Mouse (Mus musculus) small intestine, adult 2 months (tissue): ENCODE results near the gene Rab14. TPM values are rescaled to one million over a fixed set of nuclear protein-coding genes. Genes with fewer than 3 reads are reported as not detected.
A peak's percentile ranks its signal among the peaks of the same experiment; 100 is the strongest.

Experiments
- H3K27ac ChIP-seq: fragments of 200-500 bp; 2 replicates; pipeline ENCODE4 v1.5.1; 2012; ENCODE audit warnings: low read depth, low read length, control low read depth, inconsistent platforms; ENCODE audit not compliant: insufficient read depth
- H3K27me3 ChIP-seq: fragments of 200-500 bp; 2 replicates; pipeline ENCODE4 v1.6.1; 2012; ENCODE audit warnings: mild to moderate bottlenecking, moderate library complexity, low read length, inconsistent platforms; ENCODE audit not compliant: control insufficient read depth, insufficient read depth
- H3K36me3 ChIP-seq: fragments of 200-500 bp; 2 replicates; pipeline ENCODE4 v1.6.1; 2012; ENCODE audit warnings: mild to moderate bottlenecking, low read length, control low read depth, inconsistent platforms; ENCODE audit not compliant: control insufficient read depth, insufficient read depth
- H3K4me1 ChIP-seq: fragments of 200-500 bp; 2 replicates; pipeline ENCODE4 v1.6.1; 2012; ENCODE audit warnings: low read length, inconsistent platforms, mixed read lengths; ENCODE audit not compliant: control insufficient read depth, insufficient read depth, insufficient read length
- H3K4me3 ChIP-seq: fragments of 200-500 bp; 2 replicates; pipeline ENCODE4 v1.5.1; 2012; ENCODE audit warnings: low read depth, mild to moderate bottlenecking, control low read depth, inconsistent platforms, low read length, moderate library complexity
- CTCF ChIP-seq: fragments of 200-500 bp; IDR thresholded peaks from 2 replicates; pipeline ENCODE4 v1.5.1; 2012; ENCODE audit warnings: low read depth, mild to moderate bottlenecking, control low read depth, inconsistent platforms, low read length, moderate library complexity, mixed read lengths; ENCODE audit not compliant: insufficient replicate concordance, insufficient read length; ENCODE audit errors: extremely low read depth
- POLR2A ChIP-seq: fragments of 200-500 bp; IDR thresholded peaks from 2 replicates; pipeline ENCODE4 v1.6.1; 2012; ENCODE audit warnings: low read depth, mild to moderate bottlenecking, control low read depth, inconsistent platforms, low read length, moderate library complexity
- WGBS: fragments of 180-500 bp; shearing (Covaris S2); methylation state at CpG from one replicate; pipeline ENCODE4 v1.1.7; 2018; 5-methylcytosine and 5-hydroxymethylcytosine counted together
- polyA plus RNA-seq: library from polyadenylated mRNA; depleted of rRNA; stranded (reverse); fragments of >200 nt; gene quantifications from 2 replicates; pipeline ENCODE4 v1.2.3, GENCODE M21; 2012; rRNA removed

Gene Rab14
- polyA plus RNA-seq, 1 experiment, result 239 TPM

- peaks cover 40% of the 10 kb centered on the region for H3K36me3 ChIP-seq
- WGBS, result 93% methylated on average over 1 of the region's 1 CpGs
- H3K4me1 ChIP-seq, result no peaks in the 10 kb centered on the region
- H3K4me3 ChIP-seq, result no peak overlapping the region
- TF ChIP-seq POLR2A (no peak), CTCF (no peak)
- H3K27ac ChIP-seq, result no peak overlapping the region
- H3K27me3 ChIP-seq, result no peaks in the 10 kb centered on the region
Measured at GRCm38 (mm10) chr2:35138576-35138975, 62.3 kb downstream of the Rab14 start.

- Histone ChIP-seq H3K36me3 (peaks cover 22% of the 10 kb centered on the region), H3K4me1 (peaks cover 6% of the 10 kb centered on the region; the same call in 1 of the 2 replicates), H3K27ac (no peak overlapping the region), H3K27me3 (no peaks in the 10 kb centered on the region), H3K4me3 (no peak overlapping the region)
- WGBS, result 87% methylated on average over 5 of the region's 5 CpGs
- TF ChIP-seq POLR2A, result no peak
- TF ChIP-seq CTCF, result no peak
Measured at GRCm38 (mm10) chr2:35133891-35134290, 67.0 kb downstream of the Rab14 start.

DNA sequence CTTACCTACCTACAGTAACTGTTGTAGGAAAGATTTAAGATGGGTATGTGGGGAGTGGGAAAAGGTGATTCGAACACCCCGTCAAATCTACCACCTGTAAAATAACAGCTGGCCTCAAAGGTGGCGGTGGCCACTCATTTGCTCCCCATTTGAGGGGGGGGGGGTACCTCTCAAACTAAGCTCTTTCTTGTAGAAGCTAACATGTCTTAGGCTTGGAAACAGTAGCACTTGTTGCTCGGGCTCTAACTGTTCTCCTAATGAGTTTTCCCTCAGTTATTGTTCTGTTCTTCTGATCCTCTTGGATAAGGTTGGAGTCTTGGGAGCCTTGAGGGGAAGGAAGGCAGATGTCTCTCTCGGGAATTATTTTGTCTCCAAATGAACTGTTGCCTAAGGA lies 68.3 kb downstream of the Rab14 start:
- TF ChIP-seq POLR2A, result no peak
- no peak for TF ChIP-seq CTCF
- under 1% methylated on average over 5 of the region's 5 CpGs for WGBS
- H3K4me3 ChIP-seq, result peak overlapping the region; percentile 64
- no peaks in the 10 kb centered on the region for H3K27me3 ChIP-seq
- H3K27ac ChIP-seq, result peak overlapping the region; percentile 85
- H3K4me1 ChIP-seq, result peaks cover 6% of the 10 kb centered on the region; the same call in 1 of the 2 replicates
- H3K36me3 ChIP-seq, result peaks cover 14% of the 10 kb centered on the region

GRCm38 (mm10) chr2:35131991-35132661 lies 68.8 kb downstream of the Rab14 start:
- Histone ChIP-seq H3K4me1 (peaks cover 6% of the 10 kb centered on the region; the same call in 1 of the 2 replicates), H3K4me3 (peak overlapping the region; percentile 64), H3K27ac (peak overlapping the region; percentile 85), H3K27me3 (no peaks in the 10 kb centered on the region), H3K36me3 (peaks cover 10% of the 10 kb centered on the region)
- peak; percentile 24; the same call in 1 of the 2 replicates for TF ChIP-seq POLR2A
- TF ChIP-seq CTCF, result no peak
- under 1% methylated on average over 21 of the region's 21 CpGs for WGBS

DNA sequence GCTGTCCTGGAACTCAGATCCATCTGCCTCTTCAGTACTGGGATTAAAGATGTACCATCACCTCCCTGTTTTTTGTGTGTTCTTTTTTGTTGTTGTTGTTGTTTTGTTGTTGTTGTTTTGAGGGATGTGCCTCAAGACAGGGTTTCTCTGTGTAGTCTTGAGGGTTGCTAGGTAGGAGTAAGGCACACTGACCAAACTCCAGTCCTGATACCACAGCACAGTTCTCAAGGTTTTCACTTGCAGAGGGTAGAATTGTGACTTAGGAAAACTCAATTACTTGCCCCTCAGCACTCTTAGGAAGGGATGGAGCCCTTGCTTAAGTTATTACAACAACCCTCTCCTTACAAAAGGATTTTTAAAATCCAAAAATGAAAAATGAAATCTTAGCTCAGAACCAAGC lies 69.4 kb downstream of the Rab14 start:
- H3K4me1 ChIP-seq, result peaks cover 6% of the 10 kb centered on the region; the same call in 1 of the 2 replicates
- H3K4me3 ChIP-seq, result no peak overlapping the region
- peaks cover 10% of the 10 kb centered on the region for H3K36me3 ChIP-seq
- H3K27me3 ChIP-seq, result no peaks in the 10 kb centered on the region
- TF ChIP-seq POLR2A (no peak), CTCF (no peak)
- no peak overlapping the region for H3K27ac ChIP-seq

Other genes starting within 250 kb of the Rab14 start
- gene Traf1, start 239.3 kb downstream of the Rab14 start, polyA plus RNA-seq, result 3.8 and 6.1 TPM in 2 replicates
- not detected in 2 replicates for gene Hc, start 139.7 kb downstream of the Rab14 start, polyA plus RNA-seq
- 0.22 TPM in 1 of 2 replicates, not detected in the other for gene AI182371, start 99.6 kb downstream of the Rab14 start, polyA plus RNA-seq
- gene Cntrl, start 91.6 kb downstream of the Rab14 start, polyA plus RNA-seq, result 3.0 and 5.2 TPM in 2 replicates
- gene Gsn, start 55.3 kb upstream of the Rab14 start, polyA plus RNA-seq, result 198 and 205 TPM in 2 replicates
- 19.9 and 55.4 TPM in 2 replicates for gene Stom, start 135.9 kb upstream of the Rab14 start, polyA plus RNA-seq
- gene 4930568D16Rik, start 166.6 kb upstream of the Rab14 start, polyA plus RNA-seq, result not detected in 2 replicates
- not detected in 2 replicates for gene 4930402F06Rik, start 196.1 kb upstream of the Rab14 start, polyA plus RNA-seq